Mouse (Mus musculus) neural tube, embryonic 13.5 days (tissue): ENCODE data around the gene Zbtb12. TPM values are rescaled to one million over a fixed set of nuclear protein-coding genes. Genes with fewer than 3 reads are reported as not detected.
"Not testable (repeated sequence)": the region's sequence is repeated elsewhere in the genome, so short reads cannot be mapped to it uniquely, and the experiment has no call there.

Experiments
- ATAC-seq: fragments of 200-750 bp; cut with Nextera tagmentation; 2 replicates; pipeline ENCODE4 v1.8.0; 2017; ENCODE audit warnings: low read depth, mild to moderate bottlenecking, moderate TSS enrichment, moderate library complexity
- H3K27ac ChIP-seq: fragments of 300-500 bp; sonication (generic); replicated peaks from 2 replicates; pipeline ENCODE4 v1.5.1; 2015; ENCODE audit warnings: moderate library complexity, mild to moderate bottlenecking, inconsistent platforms
- H3K27me3 ChIP-seq: fragments of 300-500 bp; sonication (generic); 2 replicates; pipeline ENCODE4 v1.6.1; 2015; ENCODE audit warnings: mild to moderate bottlenecking, inconsistent platforms
- H3K36me3 ChIP-seq: fragments of 300-500 bp; sonication (generic); 2 replicates; pipeline ENCODE4 v1.6.1; 2015; ENCODE audit warnings: mild to moderate bottlenecking, inconsistent platforms
- H3K4me1 ChIP-seq: fragments of 300-500 bp; sonication (generic); replicated peaks from 2 replicates; pipeline ENCODE4 v1.6.1; 2015; ENCODE audit warnings: inconsistent platforms
- H3K4me2 ChIP-seq: fragments of 300-500 bp; sonication (generic); 2 replicates; pipeline ENCODE4 v1.6.1; 2015; ENCODE audit warnings: inconsistent platforms, mild to moderate bottlenecking, moderate library complexity
- H3K4me3 ChIP-seq: fragments of 300-500 bp; sonication (generic); 2 replicates; pipeline ENCODE4 v1.5.1; 2015; ENCODE audit warnings: mild to moderate bottlenecking, inconsistent platforms
- H3K9ac ChIP-seq: fragments of 300-500 bp; sonication (generic); 2 replicates; pipeline ENCODE4 v1.6.1; 2015; ENCODE audit warnings: moderate library complexity, mild to moderate bottlenecking, inconsistent platforms
- H3K9me3 ChIP-seq: fragments of 300-500 bp; sonication (generic); 2 replicates; pipeline ENCODE4 v1.6.1; 2016; ENCODE audit warnings: inconsistent platforms
- WGBS: fragments of 180-500 bp; shearing (Covaris S2); methylation state at CpG from one replicate; pipeline ENCODE4 v1.1.7; 2015; 5-methylcytosine and 5-hydroxymethylcytosine counted together
- polyA plus RNA-seq: library from polyadenylated mRNA; unstranded; fragments of >200 nt; fragmentation: Nextera tagmentation; extraction: Ambion mirVana; gene quantifications from 2 replicates; pipeline ENCODE4 v1.2.1, GENCODE M21; 2015

Zbtb12 gene
- polyA plus RNA-seq, 1 experiment from 2014 or later, result 10.4 TPM

GRCm38 (mm10) chr17:34897373-34898159 is 18.3 kb downstream of the Zbtb12 start:
- Histone ChIP-seq H3K27ac (peak overlapping the region; percentile 98), H3K27me3 (no peaks in the 10 kb centered on the region), H3K4me3 (peak overlapping the region; percentile 93), H3K9me3 (no peaks in the 10 kb centered on the region), H3K4me2 (peak overlapping the region; percentile 94), H3K36me3 (peaks cover 25% of the 10 kb centered on the region), H3K9ac (peak overlapping the region; percentile 96), H3K4me1 (peaks cover 54% of the 10 kb centered on the region)
- 19% methylated on average over 10 of the region's 10 CpGs for WGBS
- no peak for ATAC-seq

GRCm38 (mm10) chr17:34898160-34898586 is 18.9 kb downstream of the Zbtb12 start, which contains the start of the genes C2 and Ehmt2:
C2 (minus strand) TSS chr17:34898265.
Ehmt2 (plus strand) TSS chr17:34898469.
- Histone ChIP-seq H3K9me3 (no peaks in the 10 kb centered on the region), H3K4me3 (peak within 1 kb of the TSS; percentile 93), H3K9ac (peak within 1 kb of the TSS; percentile 96), H3K27ac (peak within 1 kb of the TSS; percentile 98), H3K4me2 (peak within 1 kb of the TSS; percentile 94), H3K27me3 (no peaks in the 10 kb centered on the region), H3K36me3 (peaks cover 31% of the 10 kb centered on the region), H3K4me1 (peaks cover 54% of the 10 kb centered on the region)
- ATAC-seq, result peak; percentile 5
- WGBS, result under 1% methylated on average over 24 of the region's 44 CpGs

GRCm38 (mm10) chr17:34898706-34899052 is 19.4 kb downstream of the Zbtb12 start:
- peaks cover 50% of the 10 kb centered on the region for H3K4me1 ChIP-seq
- WGBS, result 0% methylated on average over 26 of the region's 47 CpGs
- ATAC-seq, result peak; percentile 5; the same call in 1 of the 2 replicates

GRCm38 (mm10) chr17:34899053-34899889 is 20.0 kb downstream of the Zbtb12 start:
- peak overlapping the region; percentile 94 for H3K4me2 ChIP-seq
- peak; percentile 1; the same call in 1 of the 2 replicates for ATAC-seq
- H3K9ac ChIP-seq, result peak overlapping the region; percentile 96
- 0% methylated on average over 37 of the region's 45 CpGs for WGBS
- peaks cover 42% of the 10 kb centered on the region for H3K36me3 ChIP-seq
- peak overlapping the region; percentile 98 for H3K27ac ChIP-seq
- H3K27me3 ChIP-seq, result no peaks in the 10 kb centered on the region
- H3K9me3 ChIP-seq, result no peaks in the 10 kb centered on the region
- H3K4me3 ChIP-seq, result peak overlapping the region; percentile 93
- peaks cover 48% of the 10 kb centered on the region for H3K4me1 ChIP-seq

More at GRCm38 (mm10) chr17:34898706-34899052, 19.4 kb downstream of the Zbtb12 start:
- H3K27me3 ChIP-seq, result no peaks in the 10 kb centered on the region
- peak overlapping the region; percentile 98 for H3K27ac ChIP-seq
- H3K4me3 ChIP-seq, result peak overlapping the region; percentile 93
- H3K9me3 ChIP-seq, result no peaks in the 10 kb centered on the region
- H3K36me3 ChIP-seq, result peaks cover 36% of the 10 kb centered on the region
- peak overlapping the region; percentile 96 for H3K9ac ChIP-seq
- H3K4me2 ChIP-seq, result peak overlapping the region; percentile 94

- 5% methylated on average over 5 of the region's 5 CpGs for WGBS
- peak overlapping the region; percentile 98 for H3K27ac ChIP-seq
Observed at GRCm38 (mm10) chr17:34899890-34900243, 20.6 kb downstream of the Zbtb12 start.

GRCm38 (mm10) chr17:34900826-34901225 is 21.5 kb downstream of the Zbtb12 start:
- ATAC-seq, H3K27ac ChIP-seq, H3K9ac ChIP-seq, H3K27me3 ChIP-seq, H3K9me3 ChIP-seq: not testable (repeated sequence)
- H3K36me3 ChIP-seq, result peaks cover 56% of the 10 kb centered on the region
- peak overlapping the region; percentile 93; the same call in 1 of the 2 replicates for H3K4me3 ChIP-seq
- H3K4me2 ChIP-seq, result peak overlapping the region; percentile 94
- peaks cover 40% of the 10 kb centered on the region for H3K4me1 ChIP-seq

More at GRCm38 (mm10) chr17:34899890-34900243, 20.6 kb downstream of the Zbtb12 start:
- ATAC-seq, result no peak
- peak overlapping the region; percentile 94 for H3K4me2 ChIP-seq
- no peaks in the 10 kb centered on the region for H3K9me3 ChIP-seq
- H3K27me3 ChIP-seq, result no peaks in the 10 kb centered on the region
- H3K4me1 ChIP-seq, result peaks cover 48% of the 10 kb centered on the region
- H3K4me3 ChIP-seq, result peak overlapping the region; percentile 93
- peaks cover 48% of the 10 kb centered on the region for H3K36me3 ChIP-seq
- H3K9ac ChIP-seq, result peak overlapping the region; percentile 96

GRCm38 (mm10) chr17:34901948-34902347 is 22.7 kb downstream of the Zbtb12 start:
- WGBS, result 95% methylated on average over 9 of the region's 10 CpGs
- Histone ChIP-seq H3K4me1 (peaks cover 28% of the 10 kb centered on the region), H3K36me3 (peaks cover 61% of the 10 kb centered on the region)
- not testable (repeated sequence) for H3K9ac ChIP-seq, H3K27me3 ChIP-seq, H3K27ac ChIP-seq, H3K4me2 ChIP-seq, ATAC-seq, H3K9me3 ChIP-seq, H3K4me3 ChIP-seq

GRCm38 (mm10) chr17:34902895-34903294 is 23.6 kb downstream of the Zbtb12 start:
- Histone ChIP-seq H3K36me3 (peaks cover 70% of the 10 kb centered on the region), H3K9ac (no peak overlapping the region), H3K4me1 (peaks cover 19% of the 10 kb centered on the region), H3K27me3 (no peaks in the 10 kb centered on the region), H3K9me3 (no peaks in the 10 kb centered on the region), H3K4me2 (no peak overlapping the region), H3K27ac (no peak overlapping the region), H3K4me3 (no peak overlapping the region)
- 92% methylated on average over 9 of the region's 9 CpGs for WGBS
- no peak for ATAC-seq

- Histone ChIP-seq H3K4me1 (no peaks in the 10 kb centered on the region; the same call in 1 of the 2 replicates), H3K27me3 (no peaks in the 10 kb centered on the region), H3K36me3 (peaks cover 81% of the 10 kb centered on the region), H3K4me2 (no peak overlapping the region), H3K27ac (no peak overlapping the region), H3K9me3 (no peaks in the 10 kb centered on the region), H3K9ac (no peak overlapping the region), H3K4me3 (no peak overlapping the region)
- whole genome bisulfite sequencing, result 93% methylated on average over 10 of the region's 10 CpGs
- ATAC-seq, result no peak
Observed at GRCm38 (mm10) chr17:34910982-34911381, 31.7 kb downstream of the Zbtb12 start.

- Histone ChIP-seq H3K36me3 (peaks cover 71% of the 10 kb centered on the region), H3K9ac (no peak overlapping the region), H3K4me2 (no peak overlapping the region), H3K27me3 (no peaks in the 10 kb centered on the region), H3K27ac (no peak overlapping the region), H3K4me1 (no peaks in the 10 kb centered on the region; the same call in 1 of the 2 replicates), H3K4me3 (no peak overlapping the region), H3K9me3 (no peaks in the 10 kb centered on the region)
- ATAC-seq, result peak; percentile 48; the same call in 1 of the 2 replicates
- WGBS, result 42% methylated on average over 5 of the region's 5 CpGs
Observed at GRCm38 (mm10) chr17:34911945-34912351, 32.7 kb downstream of the Zbtb12 start.

- no peaks in the 10 kb centered on the region for H3K9me3 ChIP-seq
- H3K4me3 ChIP-seq, result no peak within 1 kb of the TSS
- ATAC-seq, result no peak
- no peak within 1 kb of the TSS for H3K27ac ChIP-seq
- H3K36me3 ChIP-seq, result peaks cover 50% of the 10 kb centered on the region
- no peak within 1 kb of the TSS for H3K4me2 ChIP-seq
- H3K4me1 ChIP-seq, result no peaks in the 10 kb centered on the region; the same call in 1 of the 2 replicates
- H3K27me3 ChIP-seq, result no peaks in the 10 kb centered on the region
- 39% methylated on average over 18 of the region's 18 CpGs for WGBS
- H3K9ac ChIP-seq, result 0 out of 2 replicates have a peak within 1 kb of the TSS, but pooled peaks have one; percentile 17
Observed at GRCm38 (mm10) chr17:34913930-34914665, 34.8 kb downstream of the Zbtb12 start, which contains the start of gene Slc44a4. Slc44a4 (plus strand) TSS chr17:34914466.
